Mouse (Mus musculus) telencephalon, adult 2 months (tissue): Measurements from ENCODE around the gene Fbxo6.
"Not testable (repeated sequence)": the region's sequence is repeated elsewhere in the genome, so short reads cannot be mapped to it uniquely, and the experiment has no call there.

Source experiments
- DNase-seq: peaks from one replicate; pipeline ENCODE4 v3.0.0-alpha.2; 2011; ENCODE audit warnings: low read depth, low spot score

Fbxo6 gene

DNA sequence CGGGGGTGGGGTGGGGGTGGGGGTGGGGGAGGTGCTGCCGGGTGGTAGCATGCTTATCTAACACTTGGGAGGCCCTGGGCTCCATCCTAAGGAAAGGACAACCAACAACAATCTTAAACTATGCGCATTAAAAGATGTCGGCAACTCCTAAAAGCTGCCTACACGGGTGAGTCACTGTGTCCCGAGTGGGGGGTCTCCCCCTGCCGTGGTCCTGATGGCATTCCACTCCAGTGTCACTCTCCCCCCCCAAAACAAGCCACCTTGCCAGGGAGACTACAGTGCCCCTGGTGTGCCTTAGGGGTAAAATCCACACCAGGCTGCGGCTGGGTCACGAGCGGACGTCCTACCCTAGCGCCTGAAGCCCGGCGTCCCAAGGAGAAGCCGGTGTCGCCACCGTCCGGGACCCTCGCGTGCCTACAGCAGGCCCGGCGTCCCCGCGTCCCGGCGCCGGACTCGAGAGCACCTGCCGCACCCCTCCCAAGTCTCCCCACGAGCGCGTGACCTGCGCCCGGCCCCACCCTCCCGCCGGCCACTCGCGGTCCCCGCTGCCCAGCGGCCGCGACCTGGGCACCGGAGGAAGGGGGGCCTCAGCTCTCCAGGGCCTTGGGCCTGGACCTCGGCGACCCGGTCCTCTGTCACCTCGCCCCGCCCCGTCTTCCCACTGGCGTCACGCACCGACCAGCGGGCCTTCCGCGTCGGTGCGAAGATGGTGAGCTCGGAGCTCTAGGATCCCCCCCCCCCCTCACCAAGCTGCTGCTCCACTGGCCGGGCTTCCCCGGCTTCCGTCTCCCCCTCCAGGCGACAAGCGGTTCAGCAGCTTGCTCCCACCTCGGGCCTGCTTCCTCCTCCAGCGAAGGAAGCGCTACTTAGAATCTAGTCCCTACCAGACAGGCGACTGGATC lies at the start of gene Fbxo6:
Gene Fbxo6, minus strand, starts transcription at position 874 of the 902 bp plus-strand sequence.
- peak; percentile 88 for DNase-seq

DNA sequence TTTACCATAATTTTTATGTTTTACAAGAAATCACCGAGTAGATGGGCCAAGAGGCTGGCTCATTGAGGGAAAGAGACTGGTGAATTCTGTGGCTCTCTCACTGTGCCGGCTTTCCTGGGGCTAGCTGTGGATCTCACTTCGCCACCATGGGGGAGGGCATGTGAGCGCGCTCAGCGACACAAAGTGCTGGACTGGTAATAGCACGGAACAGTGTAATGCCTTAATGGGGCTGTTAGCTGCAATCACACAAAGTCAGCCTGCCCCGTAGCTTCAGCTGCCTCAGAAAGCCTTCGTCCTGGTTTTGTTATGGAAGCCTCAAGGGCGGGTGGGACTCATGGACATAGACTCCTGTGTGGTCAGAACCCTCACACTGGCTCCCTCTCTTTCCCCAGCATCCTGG lies 46.8 kb upstream of the Fbxo6 start:
- no peak for DNase-seq

DNA sequence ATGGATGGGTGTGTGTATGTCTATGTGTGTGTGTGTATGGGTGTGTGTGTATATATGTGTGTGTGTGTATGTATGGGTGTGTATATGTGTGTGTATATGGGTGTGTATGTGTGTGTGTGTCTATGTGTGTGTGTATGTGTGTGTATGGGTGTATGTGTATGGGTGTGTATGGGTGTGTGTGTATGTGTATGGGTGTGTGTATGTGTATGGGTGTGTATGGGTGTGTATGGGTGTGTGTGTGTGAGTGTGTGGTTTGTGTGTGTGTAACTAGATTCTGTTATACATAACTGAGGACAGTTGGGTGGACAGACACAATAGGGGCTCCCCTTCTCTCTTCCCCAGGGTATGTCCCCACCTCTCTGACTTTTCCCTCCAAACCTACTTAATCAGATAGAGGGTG lies 42.5 kb upstream of the Fbxo6 start:
- no peak for DNase-seq

DNA sequence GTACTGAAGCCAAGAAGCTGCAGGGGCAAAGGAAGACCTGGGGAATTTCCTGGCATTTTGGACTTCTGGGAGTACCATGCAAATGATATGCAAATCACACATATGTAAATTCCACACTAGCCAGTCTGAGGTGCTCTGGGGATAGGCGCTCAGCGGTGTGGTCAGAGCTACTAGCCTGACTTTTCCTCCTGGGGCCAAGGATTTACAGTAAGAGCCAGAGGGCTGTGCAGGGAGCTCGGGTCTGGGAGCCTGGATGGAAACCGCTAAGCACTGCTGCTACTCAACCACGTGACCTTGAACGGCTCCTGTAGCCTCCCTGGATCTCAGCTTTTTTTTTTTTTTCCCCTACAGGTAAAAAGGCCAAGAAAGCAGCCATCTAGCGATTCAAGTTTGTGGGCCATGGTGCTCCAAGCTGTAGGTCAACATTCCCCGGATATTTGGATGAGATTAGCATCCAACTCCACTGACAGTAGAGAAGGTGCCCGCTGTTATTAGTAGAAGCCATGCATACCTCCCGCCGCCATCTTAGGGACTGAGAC lies 40.8 kb upstream of the Fbxo6 start:
- no peak for DNase-seq

DNA sequence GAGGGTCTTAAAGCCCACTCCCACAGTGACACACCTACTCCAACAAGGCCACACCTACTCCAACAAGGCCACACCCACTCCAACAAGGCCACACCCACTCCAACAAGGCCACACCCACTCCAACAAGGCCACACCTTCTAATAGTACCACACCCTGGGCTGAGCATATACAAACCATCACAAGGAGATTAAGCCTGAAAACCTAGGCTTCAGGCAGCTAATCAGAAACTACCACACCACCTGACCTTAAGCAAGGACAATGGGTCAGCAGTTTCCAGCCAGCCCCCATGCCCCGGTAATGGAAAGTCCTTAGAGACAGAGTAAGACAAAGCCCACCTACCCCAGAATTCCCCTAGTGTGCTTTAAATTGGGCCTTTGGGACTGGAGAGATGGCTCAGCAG lies 36.8 kb upstream of the Fbxo6 start:
- not testable (repeated sequence) for DNase-seq

DNA sequence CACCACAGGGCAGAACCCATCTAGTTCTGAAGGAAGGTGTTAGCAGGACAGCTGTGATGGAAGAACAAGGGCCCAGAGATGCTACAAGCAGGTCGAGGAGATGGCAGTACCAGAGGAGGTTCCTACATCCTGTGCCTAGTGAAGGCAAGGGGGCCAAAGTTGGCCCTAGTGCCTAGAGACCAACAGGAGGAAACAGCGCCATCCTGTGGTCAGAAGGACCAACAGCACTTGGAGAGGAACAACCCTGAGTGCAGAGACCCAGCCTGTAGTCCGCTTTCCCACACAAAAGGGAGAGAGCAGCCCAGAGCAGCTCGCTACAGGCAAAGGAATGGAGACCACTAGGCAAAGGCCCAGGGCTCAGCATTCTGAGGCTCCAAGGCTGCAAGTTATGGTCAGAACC lies 33.9 kb upstream of the Fbxo6 start:
- no peak for DNase-seq

DNA sequence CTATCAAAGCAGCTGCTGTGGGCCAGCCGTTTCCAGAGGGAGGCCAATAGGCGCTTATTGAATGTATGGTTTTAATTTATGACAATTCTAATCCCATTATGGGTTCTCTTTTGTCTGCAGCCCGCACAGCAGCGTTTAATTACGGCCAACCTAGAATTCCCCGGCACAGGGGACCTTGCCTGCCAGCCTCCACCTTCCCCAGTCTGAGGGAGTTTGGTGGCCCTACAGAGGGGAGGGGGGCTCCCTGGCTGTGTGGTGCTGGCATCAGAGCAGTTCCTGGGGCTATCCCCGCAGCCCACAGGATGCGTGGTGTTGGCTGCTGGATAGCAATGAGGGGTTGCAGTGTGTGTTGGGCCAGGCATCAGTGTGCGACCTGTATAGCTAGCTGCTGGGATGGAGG lies 32.6 kb upstream of the Fbxo6 start:
- no peak for DNase-seq

DNA sequence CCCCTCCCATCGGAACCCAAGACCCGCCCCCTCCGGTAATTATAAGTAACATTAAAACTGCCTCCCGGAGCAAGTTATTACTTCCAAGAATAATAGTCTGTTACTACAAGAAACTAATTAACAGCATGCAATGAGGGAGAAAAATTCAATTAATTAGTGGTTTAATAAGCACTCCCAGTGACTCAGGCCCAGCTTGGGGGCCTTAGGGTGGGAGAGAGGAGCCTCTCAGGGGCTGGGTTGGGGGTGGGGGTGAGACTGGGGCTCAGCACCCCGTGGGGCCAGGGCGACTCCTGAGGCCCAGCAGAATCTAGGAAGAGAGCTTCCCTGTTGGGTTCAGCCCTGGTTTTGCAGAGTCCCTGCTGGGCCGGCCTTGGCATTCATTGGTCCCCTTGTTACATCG lies 30.4 kb upstream of the Fbxo6 start:
- DNase-seq = no peak

DNA sequence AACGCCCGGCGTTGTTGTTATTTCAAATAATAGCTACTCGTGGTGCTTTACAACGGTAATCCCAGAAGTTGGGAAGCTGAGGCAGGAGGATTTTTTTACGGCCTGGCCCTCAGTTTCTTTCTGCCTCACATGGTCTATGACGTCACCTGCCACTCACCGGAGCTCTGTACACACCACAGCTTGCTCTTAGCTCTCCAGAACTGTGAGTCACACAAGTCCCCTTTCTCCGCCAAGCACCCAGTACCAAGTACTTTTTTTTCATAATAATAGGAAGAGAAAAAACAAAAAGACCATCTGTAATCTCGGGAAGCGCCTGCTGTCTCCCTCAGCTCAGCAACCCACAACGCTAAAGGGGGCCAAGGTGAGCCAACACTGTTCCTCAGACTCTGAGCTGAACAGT lies 29.5 kb upstream of the Fbxo6 start:
- DNase-seq = no peak

DNA sequence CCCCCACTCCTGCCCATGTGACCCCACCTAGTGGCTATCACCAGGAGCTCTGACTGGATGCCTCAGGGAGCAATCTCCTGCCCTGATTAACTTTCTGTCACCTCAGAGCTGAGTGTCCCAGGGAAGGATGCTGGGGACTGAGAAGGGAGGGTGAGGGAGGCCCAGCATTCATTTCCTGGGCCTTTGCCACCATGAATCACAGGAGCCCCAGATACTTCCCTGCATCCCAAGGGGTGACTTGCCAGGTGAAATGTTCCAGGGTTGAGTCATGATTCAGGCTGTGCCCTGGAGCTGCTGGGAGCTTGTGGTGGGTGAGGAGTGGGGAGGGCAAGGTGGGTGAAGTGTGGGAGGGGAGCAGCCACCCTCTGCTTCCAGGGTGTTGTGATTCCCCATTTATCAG lies 25.8 kb upstream of the Fbxo6 start:
- DNase-seq = no peak

DNA sequence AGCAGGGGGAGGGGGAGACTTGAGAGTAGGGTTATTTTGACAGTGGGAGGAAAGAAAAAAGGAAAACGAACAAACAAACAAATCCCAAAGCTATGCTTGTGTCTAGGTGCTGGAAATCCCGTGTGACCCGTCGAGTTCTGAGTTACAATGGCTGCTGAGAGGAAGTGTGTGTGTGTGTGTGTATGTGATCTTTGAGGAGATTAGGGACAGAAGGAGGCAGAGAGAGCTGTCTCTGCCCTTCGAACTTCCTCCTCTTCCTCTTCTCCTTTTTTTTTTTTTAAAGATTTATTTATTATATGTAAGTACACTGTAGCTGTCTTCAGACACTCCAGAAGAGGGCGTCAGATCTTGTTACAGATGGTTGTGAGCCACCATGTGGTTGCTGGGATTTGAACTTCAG lies 24.7 kb upstream of the Fbxo6 start:
- DNase-seq = not testable (repeated sequence)

DNA sequence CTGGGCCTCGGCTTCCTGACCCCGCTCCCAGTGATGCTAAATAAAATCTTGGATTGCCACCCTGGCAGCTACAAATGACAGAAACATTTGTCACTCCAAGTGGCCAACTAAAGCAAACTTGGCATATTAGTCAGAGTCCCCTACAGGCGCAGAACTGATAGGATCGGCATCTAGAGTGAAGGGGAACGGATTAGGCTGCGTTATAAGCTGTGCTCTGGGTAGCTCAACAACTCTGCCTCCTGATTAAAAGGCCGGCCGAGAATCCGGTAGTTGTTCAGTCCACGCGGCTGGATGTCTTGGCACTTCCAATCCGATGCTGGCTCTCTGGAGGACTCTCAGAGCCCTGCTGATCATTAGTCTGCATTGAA lies 22.5 kb upstream of the Fbxo6 start:
- no peak for DNase-seq

DNA sequence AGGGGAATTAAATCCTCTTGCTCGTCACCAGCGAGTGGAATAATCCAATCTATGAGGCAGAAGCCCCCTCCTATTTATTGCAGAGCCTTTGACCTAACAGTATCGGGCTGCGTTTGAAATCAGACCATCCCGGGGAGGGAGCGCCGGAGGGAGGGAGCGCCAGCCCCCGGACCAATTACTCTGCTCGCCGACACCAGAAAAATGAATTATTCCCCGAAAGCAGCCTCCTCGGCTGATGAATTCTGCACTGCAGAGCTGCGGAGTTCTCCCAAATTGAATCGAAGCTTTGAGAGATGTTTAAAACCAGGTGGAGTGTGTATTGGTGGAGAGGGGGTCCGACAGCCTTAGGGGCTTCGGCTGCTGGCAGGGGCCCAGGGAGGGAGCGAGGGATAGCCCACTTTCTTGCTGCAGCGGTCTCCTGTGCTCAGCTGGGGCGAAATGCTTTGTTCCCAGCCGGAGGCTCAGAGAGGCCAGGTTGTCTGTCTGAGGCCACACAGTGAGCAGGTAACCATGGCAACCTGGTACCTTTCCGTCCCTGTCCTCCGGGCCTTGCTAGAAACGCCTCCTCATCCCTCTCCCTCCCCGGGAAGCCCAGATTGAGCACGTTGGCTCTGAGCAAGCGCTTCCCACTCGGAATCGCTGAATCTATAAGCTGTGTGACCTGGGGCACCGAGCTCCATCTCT lies 22.0 kb upstream of the Fbxo6 start:
- peak; percentile 83 for DNase-seq

DNA sequence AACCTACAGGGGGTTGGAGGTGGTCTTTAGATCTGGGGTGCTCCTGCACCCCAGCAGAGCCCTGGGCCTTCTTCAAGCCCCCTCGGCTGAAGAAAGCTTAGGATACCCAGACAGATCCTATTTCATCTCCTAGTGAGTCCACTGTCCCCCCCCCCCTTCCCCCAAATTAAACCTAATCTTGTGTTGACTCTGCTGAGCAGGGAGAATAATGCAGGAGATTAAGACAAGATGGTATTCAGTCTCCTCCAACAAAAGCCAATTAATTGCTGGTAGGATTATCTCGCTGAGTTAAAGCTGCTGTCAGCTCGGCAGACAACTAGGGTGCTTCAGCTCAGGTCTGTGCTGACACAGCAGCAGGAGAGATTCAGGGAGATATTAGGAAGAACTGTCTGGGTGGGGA lies 19.3 kb upstream of the Fbxo6 start:
- no peak for DNase-seq

DNA sequence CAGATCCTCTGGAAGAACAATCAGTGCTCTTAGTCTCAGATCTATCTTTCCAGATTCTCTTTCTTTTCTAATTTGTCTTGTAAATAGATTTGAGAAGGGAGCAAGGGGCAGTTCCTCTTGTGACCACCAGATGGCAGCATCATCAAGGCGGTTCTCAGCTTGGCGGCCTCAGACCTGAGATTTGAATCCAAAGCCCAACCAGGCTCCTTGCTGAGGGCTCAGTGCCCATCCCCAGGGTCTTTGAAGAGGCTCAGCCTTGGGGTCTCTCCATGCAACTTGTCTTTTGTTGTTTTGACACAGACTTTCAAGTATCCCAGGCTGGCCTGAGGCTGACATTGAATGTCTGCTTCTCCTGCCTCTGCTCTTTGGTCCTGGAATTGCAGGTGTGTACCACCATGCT lies 18.9 kb upstream of the Fbxo6 start:
- no peak for DNase-seq

DNA sequence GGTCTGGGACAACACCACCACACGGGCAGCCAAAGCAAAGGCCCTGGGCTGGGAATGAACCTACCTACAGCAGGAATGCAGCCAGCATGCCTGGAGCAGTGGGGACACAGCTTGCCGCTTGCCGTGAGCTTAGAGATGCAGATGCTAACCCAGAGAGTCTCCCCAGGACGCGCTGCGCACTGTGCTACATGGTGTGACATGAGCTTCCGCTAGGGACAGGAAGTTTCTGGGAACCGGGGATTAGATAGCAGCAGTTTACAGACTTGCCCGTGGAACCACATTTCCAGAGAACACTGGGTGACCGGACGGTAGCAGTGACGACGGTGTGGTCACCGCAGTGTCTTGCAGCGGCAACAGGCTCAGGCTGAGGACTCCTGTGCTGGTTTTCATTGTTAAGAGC lies 17.6 kb upstream of the Fbxo6 start:
- DNase-seq = no peak

DNA sequence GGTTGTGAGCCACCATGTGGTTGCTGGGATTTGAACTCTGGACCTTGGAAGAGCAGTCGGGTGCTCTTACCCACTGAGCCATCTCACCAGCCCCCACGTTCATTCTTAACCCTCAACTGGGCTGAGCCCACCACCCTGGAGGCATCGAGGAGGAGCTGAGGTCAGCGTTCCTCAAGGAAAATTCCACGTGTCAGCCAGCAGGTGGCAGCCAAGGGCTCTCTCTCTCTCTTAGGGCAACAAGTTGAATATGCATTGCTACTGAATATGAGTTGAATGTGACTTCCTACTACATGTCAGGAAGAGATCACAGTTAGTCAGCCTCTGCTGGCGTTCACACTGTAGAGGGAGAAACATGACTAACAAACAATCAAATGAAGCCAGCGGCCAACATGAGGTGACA lies 16.3 kb upstream of the Fbxo6 start:
- DNase-seq = no peak

DNA sequence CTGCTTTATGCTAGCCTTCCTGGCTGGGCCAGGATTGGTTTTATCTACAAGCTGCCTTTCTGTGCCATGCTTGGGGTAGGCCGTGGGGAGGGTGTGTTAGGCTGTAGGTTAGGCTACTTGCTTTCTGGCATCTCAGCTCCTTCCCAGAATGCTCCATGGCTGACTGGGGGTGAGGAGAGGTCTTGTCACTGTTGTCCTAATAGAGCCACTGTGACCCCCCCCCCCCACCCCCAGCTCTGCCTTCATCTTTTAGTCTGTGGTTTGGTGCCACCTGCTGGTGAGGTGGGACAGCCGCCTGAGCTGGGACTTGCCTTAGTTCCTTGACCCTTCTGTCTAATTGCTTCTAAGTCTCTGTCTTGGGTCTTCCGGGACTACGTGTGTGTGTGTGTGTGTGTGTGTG lies 15.0 kb upstream of the Fbxo6 start:
- DNase-seq = no peak

DNA sequence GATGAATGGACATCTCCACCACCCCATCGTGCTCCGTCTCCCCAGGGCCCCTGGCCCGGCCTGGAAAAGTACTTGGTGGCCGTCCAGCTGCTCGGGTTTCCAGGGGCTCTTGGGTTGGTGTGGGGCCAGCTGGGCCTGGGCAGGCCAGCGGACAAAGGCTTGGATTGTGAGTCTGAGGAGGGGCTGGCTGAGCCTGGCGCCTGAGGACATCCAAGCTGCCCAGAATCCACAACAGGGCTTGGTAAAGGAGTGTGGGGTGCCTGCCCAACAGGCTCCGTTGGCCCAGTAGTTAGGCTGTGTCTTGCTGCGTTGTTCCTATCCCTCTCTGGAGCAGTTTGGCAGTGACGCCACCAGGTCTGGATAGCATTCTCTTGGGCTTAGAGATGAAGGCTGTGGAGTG lies 14.5 kb upstream of the Fbxo6 start:
- DNase-seq = peak; percentile 69

DNA sequence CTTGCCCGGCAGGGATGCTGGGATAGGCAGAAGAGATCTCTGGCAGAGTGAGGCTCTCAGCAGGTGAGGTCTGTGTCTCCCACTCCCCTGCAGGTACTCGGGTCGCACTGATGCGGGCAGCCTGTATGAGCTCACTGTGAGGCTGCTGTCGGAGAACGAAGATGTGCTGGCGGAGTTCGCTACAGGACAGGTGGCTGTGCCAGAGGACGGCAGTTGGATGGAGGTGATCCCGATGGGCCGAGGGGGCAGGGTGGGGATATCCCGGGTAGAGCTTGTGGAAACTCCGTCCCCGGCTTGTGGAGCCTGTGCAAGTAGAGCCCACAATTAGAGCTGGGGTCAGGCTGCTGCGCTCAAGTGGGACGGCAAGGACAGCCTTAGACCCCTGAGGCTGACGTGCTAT lies 13.6 kb upstream of the Fbxo6 start:
- DNase-seq = no peak

DNA sequence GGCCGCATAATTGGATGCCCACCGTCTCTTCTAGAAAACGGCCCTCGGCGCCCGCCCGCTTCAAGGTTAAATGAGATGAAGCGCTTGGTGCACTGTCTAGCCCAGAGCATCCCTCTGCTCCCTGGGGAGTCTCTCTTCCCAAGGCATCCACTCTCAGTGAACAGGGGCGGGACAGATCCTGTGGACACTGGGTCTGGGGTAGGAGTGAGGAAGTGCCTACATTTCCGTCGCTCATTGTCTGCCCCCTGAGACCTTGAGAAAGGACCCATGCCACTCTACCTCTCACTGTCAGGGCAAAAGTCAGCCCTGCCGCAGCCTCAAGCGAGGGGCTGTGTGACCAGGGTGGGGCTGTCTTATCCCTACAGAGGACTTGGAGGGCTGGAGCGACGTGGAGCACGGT lies 12.5 kb upstream of the Fbxo6 start:
- DNase-seq = no peak

DNA sequence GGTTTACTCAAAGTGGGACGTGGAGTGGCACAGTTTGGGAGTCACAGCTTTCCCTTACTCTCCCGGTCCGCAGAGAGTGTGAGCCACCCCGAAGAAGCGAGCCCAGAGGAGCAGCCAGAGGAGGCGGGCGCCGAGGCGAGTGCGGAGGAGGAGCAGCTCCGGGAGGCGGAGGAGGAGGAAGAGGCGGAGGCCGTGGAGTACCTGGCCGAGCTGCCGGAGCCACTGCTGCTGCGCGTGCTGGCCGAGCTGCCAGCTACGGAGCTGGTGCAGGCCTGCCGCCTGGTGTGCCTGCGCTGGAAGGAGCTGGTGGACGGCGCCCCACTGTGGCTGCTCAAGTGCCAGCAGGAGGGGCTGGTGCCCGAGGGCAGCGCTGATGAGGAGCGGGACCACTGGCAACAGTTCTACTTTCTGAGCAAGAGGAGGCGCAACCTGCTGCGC lies 12.1 kb upstream of the Fbxo6 start:
- DNase-seq = no peak
